Mouse (Mus musculus) gastrocnemius, postnatal 4 days (tissue): Measurements from ENCODE around the gene Sfi1. TPM values are rescaled to one million over a fixed set of nuclear protein-coding genes. Genes with fewer than 3 reads are reported as not detected.
"Not testable (repeated sequence)": the region's sequence is repeated elsewhere in the genome, so short reads cannot be mapped to it uniquely, and the experiment has no call there.

ENCODE experiments used
- DNase-seq, 2 experiments: peaks; one replicate each; pipeline ENCODE4 v3.0.0; 2021 to 2022; ENCODE audit warnings: low spot score in 2 of 2, mixed read lengths in 2 of 2
- total RNA-seq, 2 experiments: library from RNA; stranded (reverse); gene quantifications; 2 replicates each; pipeline ENCODE4 v1.2.3; 2021

Sfi1 gene
- total RNA-seq, 2 experiments from 2014 or later, result 39.0 to 41.7 TPM

- DNase-seq, result not testable (repeated sequence)
Measured at GRCm38 (mm10) chr11:3146806-3147205, 46.5 kb downstream of the Sfi1 start.

- DNase-seq, result peak; percentile 42 to 54
Measured at GRCm38 (mm10) chr11:3145359-3146165, 47.7 kb downstream of the Sfi1 start.

- not testable (repeated sequence) for DNase-seq
Measured at GRCm38 (mm10) chr11:3143984-3144383, 49.3 kb downstream of the Sfi1 start.

GRCm38 (mm10) chr11:3142413-3142812 lies 50.9 kb downstream of the Sfi1 start:
- DNase-seq, result peak; percentile 93 to 99

GRCm38 (mm10) chr11:3140967-3141535 lies 52.2 kb downstream of the Sfi1 start:
- not testable (repeated sequence) for DNase-seq

GRCm38 (mm10) chr11:3138323-3138722 lies 54.9 kb downstream of the Sfi1 start:
- DNase-seq, result peak; percentile 60 to 67

- DNase-seq, result peak; percentile 71 to 72
Measured at GRCm38 (mm10) chr11:3137279-3137678, 56.0 kb downstream of the Sfi1 start.

- not testable (repeated sequence) for DNase-seq
Measured at GRCm38 (mm10) chr11:3135956-3136355, 57.3 kb downstream of the Sfi1 start.

GRCm38 (mm10) chr11:3135391-3135790 lies 57.9 kb downstream of the Sfi1 start:
- DNase-seq, result not testable (repeated sequence)

GRCm38 (mm10) chr11:3133360-3133759 lies 59.9 kb downstream of the Sfi1 start:
- DNase-seq, result not testable (repeated sequence)

- peak; percentile 50 to 66 for DNase-seq
Measured at GRCm38 (mm10) chr11:3132957-3133356, 60.3 kb downstream of the Sfi1 start.

- DNase-seq, result peak; percentile 81 to 86
Measured at GRCm38 (mm10) chr11:3132001-3132400, 61.3 kb downstream of the Sfi1 start.

GRCm38 (mm10) chr11:3129852-3130251 lies 63.4 kb downstream of the Sfi1 start:
- DNase-seq, result peak; percentile 89 to 96

GRCm38 (mm10) chr11:3129276-3129675 lies 64.0 kb downstream of the Sfi1 start:
- DNase-seq, result not testable (repeated sequence)

GRCm38 (mm10) chr11:3127303-3127795 lies 65.9 kb downstream of the Sfi1 start:
- DNase-seq, result peak; percentile 73 to 88

GRCm38 (mm10) chr11:3126478-3127302 lies 66.6 kb downstream of the Sfi1 start:
- peak; percentile 94 to 98 for DNase-seq

- DNase-seq, result not testable (repeated sequence)
Measured at GRCm38 (mm10) chr11:3125922-3126321, 67.3 kb downstream of the Sfi1 start.

GRCm38 (mm10) chr11:3124932-3125810 lies 68.1 kb downstream of the Sfi1 start:
- DNase-seq, result not testable (repeated sequence)

GRCm38 (mm10) chr11:3114403-3114802 lies 78.9 kb downstream of the Sfi1 start:
- DNase-seq, result no peak

GRCm38 (mm10) chr11:3106154-3106553 lies 87.1 kb downstream of the Sfi1 start:
- no peak for DNase-seq
